Mouse (Mus musculus): Measurements from ENCODE around the gene Scd3. TPM values are rescaled to one million over a fixed set of nuclear protein-coding genes. Genes with fewer than 3 reads are reported as not detected.
"Not testable (repeated sequence)": the region's sequence is repeated elsewhere in the genome, so short reads cannot be mapped to it uniquely, and the experiment has no call there.

Gene Scd3
- polyA plus RNA-seq, 1 experiment from 2014 or later = not detected

- H3K9ac ChIP-seq (ENCODE audit: low read depth, low read length) = peak overlapping the region; percentile 79
- peak overlapping the region; percentile 94 for H3K27ac ChIP-seq (ENCODE audit: low read depth, low read length)
- peaks cover 24% of the 10 kb centered on the region for H3K4me1 ChIP-seq (replicated peaks; ENCODE audit: control insufficient read depth, insufficient read depth, low read length)
- under 1% methylated on average over 43 of the region's 43 CpGs for WGBS
- no peaks in the 10 kb centered on the region for H3K36me3 ChIP-seq (ENCODE audit: control insufficient read depth, insufficient read depth, low read length)
- ATAC-seq (replicated peaks; ENCODE audit: low FRiP score) (peak; percentile 98), DNase-seq (ENCODE audit: low spot score) (peak; percentile 89)
- no peaks in the 10 kb centered on the region for H3K27me3 ChIP-seq (replicated peaks; ENCODE audit: control insufficient read depth, insufficient read depth, low read length)
- H3K4me2 ChIP-seq = peak overlapping the region; percentile 90
- no peaks in the 10 kb centered on the region for H3K9me3 ChIP-seq (ENCODE audit: control insufficient read depth, low read length)
- peak overlapping the region; percentile 66 for H3K4me3 ChIP-seq (ENCODE audit: low read depth, low read length)
These were observed 63.9 kb downstream of the Scd3 start for GRCm38 (mm10) chr19:44266824-44267498.

DNA sequence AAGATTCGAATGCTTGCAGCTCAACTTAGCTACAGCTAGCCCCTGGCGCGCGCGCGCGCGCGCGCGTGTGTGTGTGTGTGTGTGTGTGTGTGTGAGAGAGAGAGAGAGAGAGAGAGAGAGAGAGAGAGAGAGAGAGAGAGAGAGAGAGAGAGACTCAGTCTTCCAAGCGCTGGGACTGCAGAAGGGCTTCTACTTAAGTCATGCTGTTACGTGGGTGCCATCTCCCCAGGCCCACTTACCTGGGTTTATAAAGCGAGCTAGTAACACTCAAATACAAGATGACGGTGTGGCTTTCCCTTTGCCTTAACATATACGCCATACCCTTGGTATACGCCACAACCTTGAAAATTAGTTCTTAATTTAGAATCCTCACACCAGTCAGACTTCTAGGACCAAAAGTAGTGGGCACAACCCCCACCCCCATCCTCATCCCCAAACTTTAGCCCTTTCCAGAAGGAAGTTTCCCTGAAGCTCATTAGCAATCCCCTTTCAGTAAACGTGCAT, 64.5 kb downstream of the Scd3 start:
- H3K4me3 ChIP-seq (ENCODE audit: low read depth, low read length) = peak overlapping the region; percentile 66
- no peak for ATAC-seq (replicated peaks; ENCODE audit: low FRiP score)
- WGBS = 17% methylated on average over 18 of the region's 18 CpGs
- DNase-seq (ENCODE audit: low spot score) = no peak
- peak overlapping the region; percentile 79 for H3K9ac ChIP-seq (ENCODE audit: low read depth, low read length)
- H3K27me3 ChIP-seq (replicated peaks; ENCODE audit: control insufficient read depth, insufficient read depth, low read length) = no peaks in the 10 kb centered on the region
- H3K9me3 ChIP-seq (ENCODE audit: control insufficient read depth, low read length) = no peaks in the 10 kb centered on the region
- H3K4me1 ChIP-seq (replicated peaks; ENCODE audit: control insufficient read depth, insufficient read depth, low read length) = peaks cover 24% of the 10 kb centered on the region
- H3K27ac ChIP-seq (ENCODE audit: low read depth, low read length) = peak overlapping the region; percentile 94
- peak overlapping the region; percentile 90 for H3K4me2 ChIP-seq
- H3K36me3 ChIP-seq (ENCODE audit: control insufficient read depth, insufficient read depth, low read length) = no peaks in the 10 kb centered on the region

- Histone ChIP-seq H3K9ac (ENCODE audit: low read depth, low read length) (no peak overlapping the region), H3K4me2 (no peak overlapping the region), H3K4me3 (ENCODE audit: low read depth, low read length) (no peak overlapping the region), H3K36me3 (ENCODE audit: control insufficient read depth, insufficient read depth, low read length) (no peaks in the 10 kb centered on the region), H3K27ac (ENCODE audit: low read depth, low read length) (no peak overlapping the region), H3K4me1 (replicated peaks; ENCODE audit: control insufficient read depth, insufficient read depth, low read length) (no peaks in the 10 kb centered on the region), H3K27me3 (replicated peaks; ENCODE audit: control insufficient read depth, insufficient read depth, low read length) (no peaks in the 10 kb centered on the region), H3K9me3 (ENCODE audit: control insufficient read depth, low read length) (no peaks in the 10 kb centered on the region)
- WGBS = 77% methylated on average over 4 of the region's 4 CpGs
- ATAC-seq (replicated peaks; ENCODE audit: low FRiP score) = no peak
- DNase-seq (ENCODE audit: low spot score) = no peak
These were observed 70.6 kb downstream of the Scd3 start for GRCm38 (mm10) chr19:44273711-44274110.

DNA sequence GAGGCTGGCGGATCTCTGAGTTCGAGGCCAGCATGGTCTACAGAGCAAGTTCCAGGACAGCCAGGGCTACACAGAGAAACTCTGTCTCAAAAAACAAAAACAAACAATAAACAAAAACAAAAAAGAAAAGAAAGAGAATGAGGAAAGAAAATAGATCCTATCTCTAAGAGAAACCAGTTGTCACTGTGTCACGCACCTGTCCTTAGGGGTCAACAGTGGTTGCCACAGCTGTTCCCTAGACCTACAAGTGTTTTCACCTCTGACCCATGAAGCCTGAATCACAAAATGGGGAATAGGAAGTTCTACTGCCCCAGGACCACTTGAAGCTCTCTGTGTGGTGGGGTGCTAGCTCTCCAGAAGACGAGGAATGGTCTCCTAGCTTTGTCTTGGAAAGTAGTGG, 71.4 kb downstream of the Scd3 start:
- Histone ChIP-seq H3K27ac (ENCODE audit: low read depth, low read length) (no peak overlapping the region), H3K4me1 (replicated peaks; ENCODE audit: control insufficient read depth, insufficient read depth, low read length) (no peaks in the 10 kb centered on the region), H3K4me2 (no peak overlapping the region), H3K9me3 (ENCODE audit: control insufficient read depth, low read length) (no peaks in the 10 kb centered on the region), H3K27me3 (replicated peaks; ENCODE audit: control insufficient read depth, insufficient read depth, low read length) (no peaks in the 10 kb centered on the region), H3K36me3 (ENCODE audit: control insufficient read depth, insufficient read depth, low read length) (no peaks in the 10 kb centered on the region), H3K9ac (ENCODE audit: low read depth, low read length) (no peak overlapping the region), H3K4me3 (ENCODE audit: low read depth, low read length) (no peak overlapping the region)
- ATAC-seq (replicated peaks; ENCODE audit: low FRiP score) = no peak
- WGBS = 87% methylated on average over 4 of the region's 4 CpGs
- DNase-seq (ENCODE audit: low spot score) = no peak

DNA sequence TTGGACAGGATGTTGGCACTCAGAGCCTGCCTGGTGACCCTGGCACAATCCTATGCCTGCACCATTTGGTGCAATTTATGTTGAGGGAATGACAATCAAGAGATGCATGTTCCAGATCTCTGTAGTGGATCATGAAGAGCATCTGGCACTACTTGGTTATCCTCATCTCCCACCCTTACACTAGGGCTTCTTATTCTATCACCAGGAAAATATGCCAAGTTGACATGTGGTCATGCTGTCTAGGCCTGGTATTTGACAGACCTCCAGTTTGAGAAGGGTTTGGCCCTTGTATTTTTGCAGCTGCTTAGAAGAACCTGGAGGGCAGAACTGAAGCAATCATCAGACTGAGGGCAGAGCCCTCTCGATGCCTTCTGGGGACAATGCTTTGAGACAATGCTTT, 72.3 kb downstream of the Scd3 start:
- H3K36me3 ChIP-seq (ENCODE audit: control insufficient read depth, insufficient read depth, low read length) = no peaks in the 10 kb centered on the region
- no peak overlapping the region for H3K4me3 ChIP-seq (ENCODE audit: low read depth, low read length)
- H3K9me3 ChIP-seq (ENCODE audit: control insufficient read depth, low read length) = no peaks in the 10 kb centered on the region
- no peak for DNase-seq (ENCODE audit: low spot score)
- H3K4me2 ChIP-seq = no peak overlapping the region
- no peak for ATAC-seq (replicated peaks; ENCODE audit: low FRiP score)
- no peak overlapping the region for H3K9ac ChIP-seq (ENCODE audit: low read depth, low read length)
- no peaks in the 10 kb centered on the region; the same call in 1 of the 2 replicates for H3K4me1 ChIP-seq (replicated peaks; ENCODE audit: control insufficient read depth, insufficient read depth, low read length)
- 88% methylated on average over 1 of the region's 1 CpGs for WGBS
- no peaks in the 10 kb centered on the region for H3K27me3 ChIP-seq (replicated peaks; ENCODE audit: control insufficient read depth, insufficient read depth, low read length)
- H3K27ac ChIP-seq (ENCODE audit: low read depth, low read length) = no peak overlapping the region

- Histone ChIP-seq H3K9me3 (ENCODE audit: control insufficient read depth, low read length) (no peaks in the 10 kb centered on the region), H3K4me3 (ENCODE audit: low read depth, low read length) (no peak overlapping the region), H3K4me2 (no peak overlapping the region), H3K9ac (ENCODE audit: low read depth, low read length) (no peak overlapping the region), H3K27me3 (replicated peaks; ENCODE audit: control insufficient read depth, insufficient read depth, low read length) (no peaks in the 10 kb centered on the region), H3K27ac (ENCODE audit: low read depth, low read length) (no peak overlapping the region), H3K4me1 (replicated peaks; ENCODE audit: control insufficient read depth, insufficient read depth, low read length) (peaks cover 14% of the 10 kb centered on the region), H3K36me3 (ENCODE audit: control insufficient read depth, insufficient read depth, low read length) (no peaks in the 10 kb centered on the region)
- DNase-seq (ENCODE audit: low spot score) = no peak
- 83% methylated on average over 5 of the region's 5 CpGs for WGBS
- no peak for ATAC-seq (replicated peaks; ENCODE audit: low FRiP score)
These were observed 73.8 kb downstream of the Scd3 start for GRCm38 (mm10) chr19:44276861-44277260.

DNA sequence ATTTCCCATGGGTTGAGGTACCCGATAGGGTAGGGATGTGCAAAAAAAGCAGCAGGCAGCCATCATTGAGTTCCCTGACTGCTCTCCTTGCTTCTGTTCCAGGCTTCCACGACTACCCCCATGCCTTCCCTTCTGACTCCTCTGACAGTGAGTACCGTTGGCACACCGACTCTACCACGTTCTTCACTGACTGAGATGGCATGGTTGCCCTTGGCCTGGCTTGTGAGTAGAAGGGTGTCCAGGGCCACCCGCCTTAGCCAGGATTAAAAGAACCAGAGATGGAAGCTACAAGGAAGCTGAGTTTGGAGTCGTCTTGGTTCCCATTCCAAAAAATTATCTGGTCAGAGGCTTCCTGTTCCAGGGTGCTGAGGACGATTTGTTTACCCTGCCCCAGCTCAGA, 74.9 kb downstream of the Scd3 start:
- Histone ChIP-seq H3K4me3 (ENCODE audit: low read depth, low read length) (no peak overlapping the region), H3K27me3 (replicated peaks; ENCODE audit: control insufficient read depth, insufficient read depth, low read length) (no peaks in the 10 kb centered on the region), H3K9ac (ENCODE audit: low read depth, low read length) (no peak overlapping the region), H3K4me2 (no peak overlapping the region), H3K4me1 (replicated peaks; ENCODE audit: control insufficient read depth, insufficient read depth, low read length) (peaks cover 23% of the 10 kb centered on the region), H3K9me3 (ENCODE audit: control insufficient read depth, low read length) (no peaks in the 10 kb centered on the region), H3K36me3 (ENCODE audit: control insufficient read depth, insufficient read depth, low read length) (no peaks in the 10 kb centered on the region), H3K27ac (ENCODE audit: low read depth, low read length) (no peak overlapping the region)
- ATAC-seq (replicated peaks; ENCODE audit: low FRiP score) (no peak), DNase-seq (ENCODE audit: low spot score) (no peak)
- WGBS = 79% methylated on average over 8 of the region's 8 CpGs

- Histone ChIP-seq H3K9ac (ENCODE audit: low read depth, low read length) (no peak overlapping the region), H3K9me3 (ENCODE audit: control insufficient read depth, low read length) (no peaks in the 10 kb centered on the region), H3K27ac (ENCODE audit: low read depth, low read length) (peak overlapping the region; percentile 58), H3K27me3 (replicated peaks; ENCODE audit: control insufficient read depth, insufficient read depth, low read length) (no peaks in the 10 kb centered on the region), H3K4me3 (ENCODE audit: low read depth, low read length) (no peak overlapping the region), H3K4me2 (peak overlapping the region; percentile 31; the same call in 1 of the 2 replicates), H3K36me3 (ENCODE audit: control insufficient read depth, insufficient read depth, low read length) (no peaks in the 10 kb centered on the region), H3K4me1 (replicated peaks; ENCODE audit: control insufficient read depth, insufficient read depth, low read length) (peaks cover 45% of the 10 kb centered on the region)
- DNase-seq (ENCODE audit: low spot score) (no peak), ATAC-seq (replicated peaks; ENCODE audit: low FRiP score) (no peak)
- WGBS = 18% methylated on average over 6 of the region's 6 CpGs
These were observed 77.7 kb downstream of the Scd3 start for GRCm38 (mm10) chr19:44280755-44281154.

- H3K4me2 ChIP-seq = peak overlapping the region; percentile 21
- ATAC-seq (replicated peaks; ENCODE audit: low FRiP score); H3K36me3 ChIP-seq (ENCODE audit: control insufficient read depth, insufficient read depth, low read length); DNase-seq (ENCODE audit: low spot score); H3K9me3 ChIP-seq (ENCODE audit: control insufficient read depth, low read length); H3K27me3 ChIP-seq (replicated peaks; ENCODE audit: control insufficient read depth, insufficient read depth, low read length); H3K27ac ChIP-seq (ENCODE audit: low read depth, low read length); H3K9ac ChIP-seq (ENCODE audit: low read depth, low read length); H3K4me3 ChIP-seq (ENCODE audit: low read depth, low read length): not testable (repeated sequence)
- 37% methylated on average over 1 of the region's 1 CpGs for WGBS
- peaks cover 56% of the 10 kb centered on the region for H3K4me1 ChIP-seq (replicated peaks; ENCODE audit: control insufficient read depth, insufficient read depth, low read length)
These were observed 78.9 kb downstream of the Scd3 start for GRCm38 (mm10) chr19:44281825-44282447.

Measured in liver, embryonic 11.5 days (tissue).